Mouse (Mus musculus) mouse trophoblast stem cell (cell line): ENCODE data around the gene Cabin1.

Source experiments
- in situ Hi-C, 2 experiments: fragments of 300-500 bp; cut with MseI, MboI; formaldehyde crosslinking; loops; 2 replicates in 1 of 2; 3 replicates in 1 of 2; pipeline ENCODE4 v1.15.1; 2025

Cabin1 gene

GRCm38 (mm10) chr10:75637711-75638110 is 126.4 kb downstream of the Cabin1 start:
- in situ Hi-C loops, result no loop called here

GRCm38 (mm10) chr10:75636084-75636786 is 127.9 kb downstream of the Cabin1 start:
- in situ Hi-C loops, result no loop called here

GRCm38 (mm10) chr10:75635693-75636055 is 128.5 kb downstream of the Cabin1 start:
- in situ Hi-C loops, result no loop called here

GRCm38 (mm10) chr10:75635019-75635692 is 129.0 kb downstream of the Cabin1 start:
- in situ Hi-C loops, result no loop called here

- in situ Hi-C loops, result no loop called here
Measured at GRCm38 (mm10) chr10:75634610-75635009, 129.5 kb downstream of the Cabin1 start.

- in situ Hi-C loops, result no loop called here
Measured at GRCm38 (mm10) chr10:75633576-75634139, 130.5 kb downstream of the Cabin1 start.

- in situ Hi-C loops, result no loop called here
Measured at GRCm38 (mm10) chr10:75633048-75633447, 131.1 kb downstream of the Cabin1 start.

GRCm38 (mm10) chr10:75632633-75633032 is 131.5 kb downstream of the Cabin1 start:
- in situ Hi-C loops, result no loop called here

- in situ Hi-C loops, result no loop called here
Measured at GRCm38 (mm10) chr10:75627490-75627889, 136.7 kb downstream of the Cabin1 start.

GRCm38 (mm10) chr10:75626991-75627390 is 137.2 kb downstream of the Cabin1 start:
- in situ Hi-C loops, result no loop called here

GRCm38 (mm10) chr10:75625920-75626319 is 138.2 kb downstream of the Cabin1 start:
- in situ Hi-C loops, result no loop called here

- in situ Hi-C loops, result no loop called here
Measured at GRCm38 (mm10) chr10:75620818-75621217, 143.3 kb downstream of the Cabin1 start.

- in situ Hi-C loops, result no loop called here
Measured at GRCm38 (mm10) chr10:75616044-75616443, 148.1 kb downstream of the Cabin1 start.

- in situ Hi-C loops, result no loop called here
Measured at GRCm38 (mm10) chr10:75610486-75610885, 153.7 kb downstream of the Cabin1 start.

GRCm38 (mm10) chr10:75608975-75609374 is 155.2 kb downstream of the Cabin1 start:
- in situ Hi-C loops, result no loop called here

GRCm38 (mm10) chr10:75607253-75607652 is 156.9 kb downstream of the Cabin1 start:
- in situ Hi-C loops, result no loop called here

- in situ Hi-C loops, result no loop called here
Measured at GRCm38 (mm10) chr10:75605162-75605846, 158.8 kb downstream of the Cabin1 start.

- in situ Hi-C loops, result no loop called here
Measured at GRCm38 (mm10) chr10:75600189-75600730, 163.9 kb downstream of the Cabin1 start.
